Mouse (Mus musculus) lung, postnatal 0 days (tissue): Measurements from ENCODE around the gene Kcnq1.

Source experiments
- CTCF ChIP-seq: IDR thresholded peaks from 2 replicates; pipeline ENCODE4 v1.5.1; 2016; ENCODE audit warnings: antibody characterized with exemption, mild to moderate bottlenecking
- EP300 ChIP-seq: IDR thresholded peaks from 2 replicates; pipeline ENCODE4 v1.6.1; 2016; ENCODE audit warnings: antibody characterized with exemption, mild to moderate bottlenecking, control low read depth

DNA sequence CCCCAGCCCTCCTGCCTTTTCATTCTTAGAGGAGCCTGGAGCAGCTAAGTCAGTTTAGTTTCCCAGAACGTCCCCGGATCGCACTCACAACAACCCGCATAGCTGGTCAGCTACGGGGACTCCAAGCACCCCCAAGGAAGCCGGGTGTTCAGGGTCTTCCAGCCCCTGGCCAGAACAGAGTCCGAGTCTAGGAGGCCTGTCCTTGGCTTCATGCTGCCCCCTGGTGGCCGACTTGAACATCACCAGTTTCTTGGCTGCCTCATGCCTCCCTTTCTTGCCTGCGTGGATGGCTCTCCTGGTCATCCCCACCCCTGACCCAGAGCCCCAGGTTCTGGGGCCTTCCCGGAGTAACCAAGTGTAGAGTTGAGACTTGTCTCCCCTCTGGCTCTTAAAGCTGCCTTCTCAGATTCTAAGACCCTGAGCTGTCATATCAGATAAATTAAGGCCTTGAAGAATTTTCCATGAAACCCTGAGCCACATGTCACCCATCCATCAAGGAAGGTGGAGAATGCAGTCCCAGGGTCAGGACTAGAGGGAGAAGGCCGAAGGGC is 357.8 kb downstream of the Kcnq1 start:
- TF ChIP-seq CTCF (peak; percentile 88), EP300 (no peak)
